Mouse (Mus musculus) heart, embryonic 16.5 days (tissue): ENCODE data around the gene Tnnc1. TPM values are rescaled to one million over a fixed set of nuclear protein-coding genes. Genes with fewer than 3 reads are reported as not detected.

Experiments
- ATAC-seq: fragments of 200-750 bp; cut with Nextera tagmentation; replicated peaks from 2 replicates; pipeline ENCODE4 v1.8.0; 2017; ENCODE audit warnings: moderate number of reproducible peaks; ENCODE audit not compliant: insufficient read depth, low FRiP score; ENCODE audit errors: extremely low read depth
- H3K27ac ChIP-seq: fragments of 300-500 bp; sonication (generic); 2 replicates; pipeline ENCODE4 v1.5.1; 2014; ENCODE audit warnings: mild to moderate bottlenecking, low read length, control low read depth, moderate library complexity
- H3K27me3 ChIP-seq: fragments of 300-500 bp; sonication (generic); 2 replicates; pipeline ENCODE4 v1.6.1; 2014; ENCODE audit warnings: low read length, mixed read lengths; ENCODE audit not compliant: control insufficient read depth, insufficient read depth
- H3K36me3 ChIP-seq: fragments of 300-500 bp; sonication (generic); 2 replicates; pipeline ENCODE4 v1.6.1; 2014; ENCODE audit not compliant: control insufficient read depth, insufficient read depth
- H3K4me1 ChIP-seq: fragments of 300-500 bp; sonication (generic); 2 replicates; pipeline ENCODE4 v1.6.1; 2014; ENCODE audit warnings: low read length, mixed read lengths; ENCODE audit not compliant: control insufficient read depth, insufficient read depth
- H3K4me2 ChIP-seq: fragments of 300-500 bp; sonication (generic); 2 replicates; pipeline ENCODE4 v1.6.1; 2014; ENCODE audit warnings: low read depth, mild to moderate bottlenecking, control low read depth, low read length
- H3K4me3 ChIP-seq: fragments of 300-500 bp; sonication (generic); 2 replicates; pipeline ENCODE4 v1.5.1; 2014; ENCODE audit warnings: mild to moderate bottlenecking, control low read depth, low read length
- H3K9ac ChIP-seq: fragments of 300-500 bp; sonication (generic); 2 replicates; pipeline ENCODE4 v1.6.1; 2014; ENCODE audit warnings: low read length, control low read depth
- H3K9me3 ChIP-seq: fragments of 300-500 bp; sonication (generic); replicated peaks from 2 replicates; pipeline ENCODE4 v1.6.1; 2016; ENCODE audit warnings: low read length; ENCODE audit not compliant: control insufficient read depth
- WGBS: fragments of 180-500 bp; shearing (Covaris S2); extraction: QIAGEN DNeasy Blood & Tissue Kit; methylation state at CpG from one replicate; pipeline ENCODE4 v1.1.7; 2014; 5-methylcytosine and 5-hydroxymethylcytosine counted together
- polyA plus RNA-seq: library from polyadenylated mRNA; unstranded; fragments of >200 nt; fragmentation: Nextera tagmentation; extraction: Ambion mirVana; gene quantifications from 2 replicates; pipeline ENCODE4 v1.2.1, GENCODE M21; 2015

Gene Tnnc1
- polyA plus RNA-seq, 1 experiment from 2014 or later: 5,105 TPM

DNA sequence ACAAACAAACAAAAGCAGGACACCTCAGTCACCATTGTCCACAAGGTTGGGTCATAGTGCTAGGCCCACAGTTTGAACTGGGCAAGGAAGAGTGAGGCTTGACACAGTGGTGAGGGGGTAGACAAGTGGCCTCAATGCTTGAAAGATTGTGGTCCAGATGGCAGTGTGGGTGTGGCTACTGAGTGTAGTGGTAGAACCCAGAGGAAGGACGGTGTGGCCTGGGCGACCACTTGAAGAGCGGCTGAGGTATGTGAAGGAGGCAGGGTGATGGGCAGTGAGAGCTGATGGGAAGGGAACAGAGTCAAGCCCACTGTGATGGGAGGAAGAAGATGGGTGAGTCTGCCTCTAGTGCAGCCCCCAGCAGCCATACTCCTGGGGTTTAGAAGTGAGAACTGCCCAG lies 6.6 kb downstream of the Tnnc1 start:
- H3K27me3 ChIP-seq: no peaks in the 10 kb centered on the region
- 76% methylated on average over 3 of the region's 3 CpGs for WGBS
- ATAC-seq: no peak
- peaks cover 2% of the 10 kb centered on the region; the same call in 1 of the 2 replicates for H3K36me3 ChIP-seq
- H3K27ac ChIP-seq: peak overlapping the region; percentile 70; the same call in 1 of the 2 replicates
- H3K4me1 ChIP-seq: peaks cover 48% of the 10 kb centered on the region
- no peak overlapping the region for H3K4me2 ChIP-seq
- no peak overlapping the region for H3K9ac ChIP-seq
- H3K4me3 ChIP-seq: no peak overlapping the region
- H3K9me3 ChIP-seq: no peaks in the 10 kb centered on the region

DNA sequence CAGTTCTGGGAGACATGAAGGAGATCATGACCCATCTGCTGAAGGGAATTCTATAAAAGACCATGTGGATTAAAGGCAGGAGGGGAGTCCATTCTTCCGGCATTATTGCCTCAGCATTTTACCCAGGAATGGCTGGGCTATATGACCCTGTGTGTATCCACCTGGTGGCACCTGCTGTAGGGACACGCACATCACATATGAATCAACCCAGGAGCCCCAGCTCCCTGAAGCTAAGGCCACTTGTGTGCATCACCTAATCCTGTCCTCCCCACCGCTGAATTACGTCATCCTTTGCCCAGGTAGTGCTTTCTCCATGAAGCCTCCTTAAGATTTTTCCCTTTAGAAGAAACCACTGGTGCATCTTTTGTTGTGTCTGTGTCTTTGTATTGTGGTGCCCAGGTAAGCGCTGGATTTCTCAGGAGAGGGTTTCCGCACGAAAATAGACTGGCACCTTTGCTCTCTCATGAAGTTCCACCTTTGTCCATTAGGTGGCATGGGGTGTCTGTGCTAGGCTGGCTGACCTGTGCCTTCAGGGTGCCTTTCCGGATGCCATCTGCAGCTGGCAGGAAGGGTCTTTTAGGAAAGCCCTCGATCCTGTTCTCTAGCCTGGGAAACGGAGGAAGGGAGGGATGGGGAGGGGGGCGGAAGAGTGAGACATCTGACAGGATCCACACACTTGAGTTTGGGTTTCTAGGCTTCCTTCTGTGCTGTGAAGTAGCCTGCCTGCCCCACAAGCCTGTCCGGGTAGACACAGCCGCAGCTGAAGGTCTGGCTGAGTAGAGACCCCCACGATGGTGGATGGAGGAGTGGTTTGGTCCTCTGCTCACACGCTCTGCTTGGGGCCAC lies 7.3 kb downstream of the Tnnc1 start:
- no peak overlapping the region for H3K4me3 ChIP-seq
- ATAC-seq: 0 out of 2 replicates have a peak, but pooled peaks have one; percentile 23
- H3K4me1 ChIP-seq: peaks cover 48% of the 10 kb centered on the region

DNA sequence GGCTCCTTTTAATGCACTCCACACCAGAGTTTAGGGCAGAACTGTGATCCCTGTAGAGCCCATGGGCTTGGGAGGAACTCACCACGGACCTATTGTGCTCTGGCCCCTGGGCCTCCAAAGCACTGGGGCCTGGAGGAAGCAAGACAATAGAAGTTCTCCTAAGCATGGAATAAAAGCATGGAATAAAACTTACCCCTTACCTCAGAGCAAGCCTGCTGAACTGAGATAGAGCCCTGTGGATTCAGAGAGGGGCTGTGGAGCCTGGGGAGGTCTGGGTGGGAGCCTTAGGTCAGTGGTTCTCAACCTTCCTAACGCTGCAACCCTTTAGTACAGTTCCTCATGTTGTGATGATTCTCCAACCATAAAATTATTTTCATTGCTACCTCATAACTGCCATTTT lies 8.7 kb downstream of the Tnnc1 start, which contains the start of gene Nisch:
TSS of gene Nisch (minus strand) at position 101 of the 400 bp plus-strand sequence.
- 58% methylated on average over 2 of the region's 2 CpGs for WGBS
- Histone ChIP-seq H3K9me3 (no peaks in the 10 kb centered on the region), H3K9ac (peak within 1 kb of the TSS; percentile 49), H3K36me3 (0 out of 2 replicates have a peak, but pooled peaks cover 2% of the 10 kb centered on the region), H3K27ac (peak within 1 kb of the TSS; percentile 36; the same call in 1 of the 2 replicates), H3K4me1 (peaks cover 43% of the 10 kb centered on the region), H3K4me3 (peak within 1 kb of the TSS; percentile 16; the same call in 1 of the 2 replicates), H3K27me3 (no peaks in the 10 kb centered on the region), H3K4me2 (peak within 1 kb of the TSS; percentile 51)
- no peak for ATAC-seq

More for the DNA sequence above, 7.3 kb downstream of the Tnnc1 start:
- WGBS: 28% methylated on average over 15 of the region's 15 CpGs
- H3K9me3 ChIP-seq: no peaks in the 10 kb centered on the region
- no peaks in the 10 kb centered on the region for H3K27me3 ChIP-seq
- no peak overlapping the region for H3K27ac ChIP-seq
- peak overlapping the region; percentile 34 for H3K9ac ChIP-seq
- H3K36me3 ChIP-seq: 0 out of 2 replicates have a peak, but pooled peaks cover 2% of the 10 kb centered on the region
- no peak overlapping the region; the same call in 1 of the 2 replicates for H3K4me2 ChIP-seq

DNA sequence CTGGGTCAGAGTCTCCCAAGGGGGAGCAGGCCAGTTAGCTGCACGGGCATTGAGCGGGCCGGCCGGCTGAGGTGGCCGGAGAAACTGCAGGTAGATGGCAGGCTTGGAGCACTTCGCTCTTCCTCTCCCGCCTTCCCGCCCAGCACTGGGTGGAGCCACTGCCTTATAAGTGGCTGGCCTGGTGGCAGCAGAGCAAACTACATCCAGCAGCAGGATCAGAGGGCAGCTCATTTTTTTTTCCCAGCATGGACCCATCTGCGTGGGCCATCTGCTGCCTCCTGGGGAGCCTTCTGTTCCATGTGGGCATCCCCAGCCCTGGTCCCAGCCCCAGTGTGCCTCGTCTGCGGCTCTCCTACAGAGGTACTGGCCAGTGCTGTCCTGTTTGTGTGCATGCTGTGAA lies 9.6 kb downstream of the Tnnc1 start, which contains the start of gene Sema3g:
TSS of gene Sema3g (plus strand) at position 195 of the 400 bp plus-strand sequence.
- H3K4me3 ChIP-seq: peak within 1 kb of the TSS; percentile 16; the same call in 1 of the 2 replicates
- H3K27me3 ChIP-seq: no peaks in the 10 kb centered on the region
- 8% methylated on average over 11 of the region's 11 CpGs for WGBS
- peak within 1 kb of the TSS; percentile 51 for H3K4me2 ChIP-seq
- H3K36me3 ChIP-seq: no peaks in the 10 kb centered on the region
- H3K9ac ChIP-seq: peak within 1 kb of the TSS; percentile 49
- H3K9me3 ChIP-seq: no peaks in the 10 kb centered on the region
- peaks cover 34% of the 10 kb centered on the region for H3K4me1 ChIP-seq
- ATAC-seq: peak; percentile 74
- H3K27ac ChIP-seq: peak within 1 kb of the TSS; percentile 36; the same call in 1 of the 2 replicates

DNA sequence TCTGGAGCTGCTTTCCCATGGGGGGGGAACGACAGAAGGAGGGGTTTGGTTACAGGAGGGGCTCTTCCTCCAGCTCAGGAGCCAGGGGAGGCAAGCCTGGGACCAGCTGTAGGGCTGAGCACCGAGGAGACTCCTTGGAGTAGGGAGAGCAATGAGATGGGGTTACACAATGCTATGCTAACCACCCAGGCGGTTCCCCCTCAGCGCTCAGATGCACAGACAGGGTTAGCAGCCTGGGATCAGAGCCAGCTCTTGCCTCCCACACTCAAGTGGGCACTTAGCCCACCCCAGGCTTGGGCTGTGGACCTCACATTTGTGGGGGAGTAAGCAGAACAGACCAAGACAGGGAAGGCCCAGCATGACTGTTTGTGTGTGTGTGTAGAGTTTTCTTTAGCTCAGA lies 18.9 kb downstream of the Tnnc1 start:
- peaks cover 38% of the 10 kb centered on the region for H3K4me1 ChIP-seq
- no peaks in the 10 kb centered on the region for H3K27me3 ChIP-seq
- ATAC-seq: peak; percentile 72
- no peaks in the 10 kb centered on the region for H3K36me3 ChIP-seq
- H3K27ac ChIP-seq: peak overlapping the region; percentile 47
- no peaks in the 10 kb centered on the region for H3K9me3 ChIP-seq
- H3K4me2 ChIP-seq: no peak overlapping the region
- 29% methylated on average over 4 of the region's 4 CpGs for WGBS
- H3K9ac ChIP-seq: peak overlapping the region; percentile 1; the same call in 1 of the 2 replicates
- H3K4me3 ChIP-seq: no peak overlapping the region

DNA sequence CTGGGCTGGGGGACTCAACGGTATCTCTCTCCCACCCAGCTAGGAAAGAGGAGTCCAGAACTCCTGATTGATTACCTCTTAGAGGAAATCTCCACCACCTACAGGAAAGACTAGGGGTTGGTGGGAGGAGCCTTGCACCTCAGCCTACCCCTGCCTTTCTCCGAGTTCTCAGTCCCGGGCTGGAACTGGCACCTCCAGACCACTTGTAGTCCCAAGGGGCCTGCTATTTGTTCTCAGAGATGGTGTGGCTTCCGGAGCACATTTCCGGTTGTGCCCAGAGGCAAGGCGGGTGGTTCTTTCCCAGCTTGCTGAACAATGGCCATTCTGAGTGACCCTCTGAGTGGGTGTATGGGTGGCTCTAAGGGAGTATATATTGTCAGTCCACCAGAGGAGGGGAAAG lies 20.1 kb downstream of the Tnnc1 start:
- H3K36me3 ChIP-seq: no peaks in the 10 kb centered on the region
- H3K4me1 ChIP-seq: peaks cover 41% of the 10 kb centered on the region
- H3K9me3 ChIP-seq: no peaks in the 10 kb centered on the region
- H3K4me3 ChIP-seq: no peak overlapping the region
- no peak overlapping the region for H3K27ac ChIP-seq
- WGBS: 47% methylated on average over 6 of the region's 6 CpGs
- H3K9ac ChIP-seq: no peak overlapping the region
- no peak overlapping the region for H3K4me2 ChIP-seq
- H3K27me3 ChIP-seq: no peaks in the 10 kb centered on the region
- ATAC-seq: no peak

DNA sequence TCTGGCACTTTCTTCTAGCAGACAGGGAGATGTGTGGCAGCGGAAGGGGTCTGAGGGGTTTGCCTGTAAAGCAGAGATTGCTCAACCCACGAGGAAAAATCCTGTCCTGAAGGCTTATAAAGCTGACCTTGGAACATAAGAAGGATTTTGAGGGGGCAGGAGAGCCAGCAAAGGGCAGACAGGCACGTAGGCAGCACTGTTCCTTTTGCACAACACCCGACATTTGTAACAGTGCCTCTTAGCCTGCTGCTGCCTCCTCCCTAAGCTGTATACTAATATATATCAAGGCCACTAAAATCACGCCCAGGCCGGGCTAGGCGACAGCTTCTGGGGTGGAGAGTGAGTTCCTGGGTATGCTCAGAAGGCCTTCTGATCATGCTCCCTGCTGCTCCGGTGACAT lies 22.3 kb downstream of the Tnnc1 start:
- no peak overlapping the region for H3K4me3 ChIP-seq
- H3K4me1 ChIP-seq: peaks cover 30% of the 10 kb centered on the region
- ATAC-seq: no peak
- no peaks in the 10 kb centered on the region for H3K9me3 ChIP-seq
- H3K4me2 ChIP-seq: no peak overlapping the region
- H3K27me3 ChIP-seq: no peaks in the 10 kb centered on the region
- H3K36me3 ChIP-seq: no peaks in the 10 kb centered on the region
- peak overlapping the region; percentile 17 for H3K27ac ChIP-seq
- 44% methylated on average over 8 of the region's 8 CpGs for WGBS
- H3K9ac ChIP-seq: peak overlapping the region; percentile 47

DNA sequence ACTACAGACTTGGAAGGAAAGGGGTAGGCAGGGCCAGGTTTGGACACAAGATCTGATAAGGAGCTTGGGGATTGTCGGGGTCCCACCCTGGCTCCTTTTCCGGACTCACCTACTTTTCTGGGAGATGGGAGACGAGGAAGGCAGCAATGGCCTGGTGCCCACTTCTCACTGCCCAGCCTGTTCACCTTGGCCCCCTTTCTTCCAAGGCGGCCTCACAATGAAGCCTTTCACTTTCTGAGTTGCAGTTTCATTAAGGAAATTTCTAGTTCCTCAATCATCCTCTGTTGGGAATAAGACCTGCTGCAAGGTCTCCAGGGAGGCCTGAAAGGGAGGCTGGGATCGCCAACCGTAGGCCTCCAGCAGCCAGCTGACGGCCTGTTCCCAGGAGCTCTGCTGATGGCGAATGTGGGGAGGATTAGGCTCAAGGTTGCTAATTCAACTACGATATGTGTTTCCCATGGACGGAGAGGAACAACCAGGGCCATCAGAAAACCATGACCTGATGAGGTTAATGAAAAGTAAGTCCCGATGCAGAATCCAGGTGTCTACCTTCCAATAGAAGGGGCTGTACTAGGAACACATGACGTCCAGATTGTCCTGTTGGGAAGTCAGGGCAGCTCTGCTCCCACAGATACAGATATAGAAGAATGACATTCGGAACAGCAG lies 24.4 kb downstream of the Tnnc1 start:
- WGBS: 72% methylated on average over 13 of the region's 13 CpGs
- H3K4me2 ChIP-seq: no peak overlapping the region
- H3K4me3 ChIP-seq: no peak overlapping the region
- no peaks in the 10 kb centered on the region for H3K9me3 ChIP-seq
- no peaks in the 10 kb centered on the region for H3K27me3 ChIP-seq
- no peak overlapping the region for H3K9ac ChIP-seq
- no peak for ATAC-seq
- H3K4me1 ChIP-seq: peaks cover 17% of the 10 kb centered on the region
- no peaks in the 10 kb centered on the region for H3K36me3 ChIP-seq
- peak overlapping the region; percentile 53 for H3K27ac ChIP-seq
